Mouse (Mus musculus): ENCODE data around the gene Maff. TPM values are rescaled to one million over a fixed set of nuclear protein-coding genes. Genes with fewer than 3 reads are reported as not detected.
A peak's percentile ranks its signal among the peaks of the same experiment; 100 is the strongest.

Gene Maff
- total and polyA plus RNA-seq, 3 experiments, result 8.4 to 11.7 (median 10.1) TPM

- Histone ChIP-seq H3K4me3 (ENCODE audit: low read depth, low read length) (no peak overlapping the region), H3K36me3 (replicated peaks) (peaks cover 15% of the 10 kb centered on the region), H3K9me3 (replicated peaks) (no peaks in the 10 kb centered on the region), H3K27me3 (ENCODE audit: insufficient read depth, low read length) (peaks cover 3% of the 10 kb centered on the region; the same call in 1 of the 2 replicates), H3K4me1 (ENCODE audit: insufficient read depth, low read depth, low read length) (peaks cover 7% of the 10 kb centered on the region; the same call in 1 of the 2 replicates)
- no peak for TF ChIP-seq POLR2AphosphoS5 (IDR thresholded peaks at IDR 0.05; ENCODE audit: insufficient replicate concordance, low read depth, low read length)
- TF ChIP-seq TAL1 (conservative IDR thresholded peaks at IDR 0.05; ENCODE audit: low read depth, low read length), result no peak
- no peak for TF ChIP-seq GATA2 (IDR thresholded peaks at IDR 0.05; ENCODE audit: borderline replicate concordance, low read depth, low read length)
- no peak for TF ChIP-seq GATA1 (IDR thresholded peaks at IDR 0.05; ENCODE audit: borderline replicate concordance, low read length)
- no peak for TF ChIP-seq CTCF (IDR thresholded peaks at IDR 0.05; ENCODE audit: low read depth, low read length)
- ATAC-seq (ENCODE audit: extremely low read depth, insufficient number of reproducible peaks, low FRiP score, poor library complexity, severe bottlenecking), result no peak
- no peak for DNase-seq (ENCODE audit: low spot score)
These were observed 32.2 kb downstream of the Maff start for GRCm38 (mm10) chr15:79378608-79379007.

- TF ChIP-seq TAL1 (conservative IDR thresholded peaks at IDR 0.05; ENCODE audit: low read depth, low read length) (no peak), CTCF (IDR thresholded peaks at IDR 0.05; ENCODE audit: low read depth, low read length) (no peak), GATA1 (IDR thresholded peaks at IDR 0.05; ENCODE audit: borderline replicate concordance, low read length) (no peak), POLR2AphosphoS5 (IDR thresholded peaks at IDR 0.05; ENCODE audit: insufficient replicate concordance, low read depth, low read length) (no peak), GATA2 (IDR thresholded peaks at IDR 0.05; ENCODE audit: borderline replicate concordance, low read depth, low read length) (no peak)
- ATAC-seq (ENCODE audit: extremely low read depth, insufficient number of reproducible peaks, low FRiP score, poor library complexity, severe bottlenecking) (no peak), DNase-seq (ENCODE audit: low spot score) (no peak)
- H3K27me3 ChIP-seq (ENCODE audit: insufficient read depth, low read length), result peaks cover 3% of the 10 kb centered on the region; the same call in 1 of the 2 replicates
- peaks cover 7% of the 10 kb centered on the region; the same call in 1 of the 2 replicates for H3K4me1 ChIP-seq (ENCODE audit: insufficient read depth, low read depth, low read length)
- H3K9me3 ChIP-seq (replicated peaks), result no peaks in the 10 kb centered on the region
- H3K36me3 ChIP-seq (replicated peaks), result peaks cover 15% of the 10 kb centered on the region
- H3K4me3 ChIP-seq (ENCODE audit: low read depth, low read length), result no peak overlapping the region
These were observed 33.2 kb downstream of the Maff start for GRCm38 (mm10) chr15:79379658-79380057.

GRCm38 (mm10) chr15:79380468-79381444, 34.3 kb downstream of the Maff start:
- no peak overlapping the region for H3K4me3 ChIP-seq (ENCODE audit: low read depth, low read length)
- H3K27me3 ChIP-seq (ENCODE audit: insufficient read depth, low read length), result peaks cover 5% of the 10 kb centered on the region; the same call in 1 of the 2 replicates
- ATAC-seq (ENCODE audit: extremely low read depth, insufficient number of reproducible peaks, low FRiP score, poor library complexity, severe bottlenecking) (no peak), DNase-seq (ENCODE audit: low spot score) (peak; percentile 72)
- no peaks in the 10 kb centered on the region for H3K9me3 ChIP-seq (replicated peaks)
- H3K4me1 ChIP-seq (ENCODE audit: insufficient read depth, low read depth, low read length), result peaks cover 8% of the 10 kb centered on the region; the same call in 1 of the 2 replicates
- peaks cover 15% of the 10 kb centered on the region for H3K36me3 ChIP-seq (replicated peaks)
- TF ChIP-seq GATA2 (IDR thresholded peaks at IDR 0.05; ENCODE audit: borderline replicate concordance, low read depth, low read length) (no peak), CTCF (IDR thresholded peaks at IDR 0.05; ENCODE audit: low read depth, low read length) (peak; percentile 72), POLR2AphosphoS5 (IDR thresholded peaks at IDR 0.05; ENCODE audit: insufficient replicate concordance, low read depth, low read length) (no peak), GATA1 (IDR thresholded peaks at IDR 0.05; ENCODE audit: borderline replicate concordance, low read length) (no peak), TAL1 (conservative IDR thresholded peaks at IDR 0.05; ENCODE audit: low read depth, low read length) (no peak)

- H3K36me3 ChIP-seq (replicated peaks), result peaks cover 13% of the 10 kb centered on the region
- TF ChIP-seq GATA2 (IDR thresholded peaks at IDR 0.05; ENCODE audit: borderline replicate concordance, low read depth, low read length) (no peak), TAL1 (conservative IDR thresholded peaks at IDR 0.05; ENCODE audit: low read depth, low read length) (no peak), CTCF (IDR thresholded peaks at IDR 0.05; ENCODE audit: low read depth, low read length) (no peak)
- H3K4me3 ChIP-seq (ENCODE audit: low read depth, low read length), result no peak overlapping the region
- DNase-seq (ENCODE audit: low spot score) (no peak), ATAC-seq (ENCODE audit: extremely low read depth, insufficient number of reproducible peaks, low FRiP score, poor library complexity, severe bottlenecking) (no peak)
- peaks cover 8% of the 10 kb centered on the region; the same call in 1 of the 2 replicates for H3K4me1 ChIP-seq (ENCODE audit: insufficient read depth, low read depth, low read length)
- no peaks in the 10 kb centered on the region for H3K9me3 ChIP-seq (replicated peaks)
- peaks cover 5% of the 10 kb centered on the region; the same call in 1 of the 2 replicates for H3K27me3 ChIP-seq (ENCODE audit: insufficient read depth, low read length)
These were observed 35.2 kb downstream of the Maff start for GRCm38 (mm10) chr15:79381644-79382043.

- no peak for ATAC-seq (ENCODE audit: extremely low read depth, insufficient number of reproducible peaks, low FRiP score, poor library complexity, severe bottlenecking)
These were observed 40.7 kb downstream of the Maff start for GRCm38 (mm10) chr15:79387081-79387480.

GRCm38 (mm10) chr15:79387611-79388010, 41.2 kb downstream of the Maff start:
- TF ChIP-seq GATA2 (IDR thresholded peaks at IDR 0.05; ENCODE audit: borderline replicate concordance, low read depth, low read length), result no peak
- TF ChIP-seq TAL1 (conservative IDR thresholded peaks at IDR 0.05; ENCODE audit: low read depth, low read length), result no peak
- TF ChIP-seq POLR2AphosphoS5 (IDR thresholded peaks at IDR 0.05; ENCODE audit: insufficient replicate concordance, low read depth, low read length), result no peak
- no peak for TF ChIP-seq GATA1 (IDR thresholded peaks at IDR 0.05; ENCODE audit: borderline replicate concordance, low read length)
- TF ChIP-seq CTCF (IDR thresholded peaks at IDR 0.05; ENCODE audit: low read depth, low read length), result no peak
- H3K9me3 ChIP-seq (replicated peaks), result no peaks in the 10 kb centered on the region
- no peaks in the 10 kb centered on the region for H3K36me3 ChIP-seq (replicated peaks)
- peaks cover 16% of the 10 kb centered on the region for H3K4me1 ChIP-seq (ENCODE audit: insufficient read depth, low read depth, low read length)
- H3K27me3 ChIP-seq (ENCODE audit: insufficient read depth, low read length), result 0 out of 2 replicates have a peak, but pooled peaks cover 7% of the 10 kb centered on the region
- H3K4me3 ChIP-seq (ENCODE audit: low read depth, low read length), result no peak overlapping the region
- DNase-seq (ENCODE audit: low spot score), result no peak
- no peak for ATAC-seq (ENCODE audit: extremely low read depth, insufficient number of reproducible peaks, low FRiP score, poor library complexity, severe bottlenecking)

More at GRCm38 (mm10) chr15:79387081-79387480, 40.7 kb downstream of the Maff start:
- H3K4me1 ChIP-seq (ENCODE audit: insufficient read depth, low read depth, low read length), result peaks cover 16% of the 10 kb centered on the region
- H3K9me3 ChIP-seq (replicated peaks), result no peaks in the 10 kb centered on the region
- H3K4me3 ChIP-seq (ENCODE audit: low read depth, low read length), result no peak overlapping the region
- 0 out of 2 replicates have a peak, but pooled peaks cover 7% of the 10 kb centered on the region for H3K27me3 ChIP-seq (ENCODE audit: insufficient read depth, low read length)
- TF ChIP-seq GATA2 (IDR thresholded peaks at IDR 0.05; ENCODE audit: borderline replicate concordance, low read depth, low read length), result no peak
- TF ChIP-seq TAL1 (conservative IDR thresholded peaks at IDR 0.05; ENCODE audit: low read depth, low read length), result no peak
- TF ChIP-seq CTCF (IDR thresholded peaks at IDR 0.05; ENCODE audit: low read depth, low read length), result no peak
- no peak for TF ChIP-seq POLR2AphosphoS5 (IDR thresholded peaks at IDR 0.05; ENCODE audit: insufficient replicate concordance, low read depth, low read length)
- no peak for TF ChIP-seq GATA1 (IDR thresholded peaks at IDR 0.05; ENCODE audit: borderline replicate concordance, low read length)
- no peak for DNase-seq (ENCODE audit: low spot score)
- no peaks in the 10 kb centered on the region for H3K36me3 ChIP-seq (replicated peaks)
